Mouse (Mus musculus) A20 (cell line): Measurements from ENCODE around the gene Clptm1.
"Not testable (repeated sequence)": the region's sequence is repeated elsewhere in the genome, so short reads cannot be mapped to it uniquely, and the experiment has no call there.

Source experiments
- DNase-seq: peaks from one replicate; pipeline ENCODE4 v3.0.0-alpha.2; 2011; ENCODE audit warnings: low read depth, low spot score

The Clptm1 gene

DNA sequence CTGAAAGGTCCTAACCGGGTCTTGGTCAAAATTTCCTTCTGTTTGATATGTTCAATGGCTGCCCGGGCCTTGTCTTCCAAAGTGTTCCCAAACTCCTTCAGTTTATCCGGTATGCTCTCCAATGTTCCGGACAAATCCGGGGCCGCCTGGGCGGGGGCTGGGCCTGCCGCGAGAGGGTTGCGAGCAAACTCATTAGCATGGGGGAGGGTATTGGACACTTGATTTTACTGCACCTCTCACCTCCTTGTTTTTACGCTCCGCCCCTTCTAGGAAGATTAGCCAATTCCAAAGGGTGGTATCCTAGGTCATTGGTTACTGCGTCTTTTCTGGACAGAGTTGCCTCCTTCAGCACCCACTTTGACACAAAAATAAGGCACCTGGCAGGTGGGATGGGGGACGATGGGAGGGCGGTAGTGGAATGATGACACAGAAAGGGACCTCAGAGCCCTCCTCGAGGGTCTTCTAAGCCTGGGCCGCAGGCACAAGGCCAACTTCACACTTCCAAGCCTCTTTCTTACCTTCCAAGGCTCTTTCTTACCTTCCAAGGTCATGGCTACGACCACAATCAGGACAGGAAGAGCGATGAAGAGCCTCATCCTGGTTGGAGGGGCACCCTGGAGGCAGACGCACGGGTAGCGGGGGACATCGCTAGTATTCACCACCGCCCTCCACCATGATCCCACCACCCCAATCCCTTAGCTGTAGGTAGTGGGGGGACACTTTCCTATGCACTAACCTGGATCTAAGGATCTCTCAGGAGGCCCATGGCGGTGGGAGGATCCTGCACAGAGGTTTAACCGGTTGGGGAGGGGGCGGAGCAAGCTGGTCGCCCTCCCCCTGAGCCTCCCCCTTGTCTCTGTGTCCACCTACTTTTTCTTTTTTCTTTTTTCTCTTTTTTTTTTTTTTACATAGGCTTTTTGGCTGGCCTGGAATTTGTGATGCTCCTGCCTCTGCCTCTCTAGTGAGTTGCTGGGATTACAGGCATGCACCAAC is 27.3 kb upstream of the Clptm1 start, which contains the start of gene Apoc1:
Apoc1 (minus strand) TSS at position 788 of the 993 bp plus-strand sequence.
- no peak for DNase-seq

DNA sequence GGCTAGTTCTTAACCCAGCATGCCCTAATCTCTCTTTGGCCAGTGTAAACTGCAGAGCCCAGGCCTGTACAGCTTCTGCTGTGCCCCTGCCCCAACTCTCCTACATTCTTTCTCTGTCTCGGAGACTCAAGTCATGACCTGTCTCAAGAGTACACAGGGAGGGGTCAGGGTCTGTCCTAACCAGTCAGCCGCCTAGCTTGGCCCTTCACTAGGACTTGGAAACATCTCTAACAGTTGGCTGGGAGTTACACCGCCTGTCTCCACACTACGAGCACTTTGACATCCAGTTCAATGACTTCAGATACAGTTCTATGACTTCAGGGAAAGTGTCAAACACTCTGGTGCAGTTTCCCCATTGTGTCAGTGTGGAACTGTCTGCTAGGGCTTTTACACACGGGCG is 26.6 kb upstream of the Clptm1 start:
- no peak for DNase-seq

GRCm38 (mm10) chr7:19690845-19691244 is 26.0 kb upstream of the Clptm1 start:
- DNase-seq: no peak

- no peak for DNase-seq
Measured at GRCm38 (mm10) chr7:19688611-19689010, 23.8 kb upstream of the Clptm1 start.

DNA sequence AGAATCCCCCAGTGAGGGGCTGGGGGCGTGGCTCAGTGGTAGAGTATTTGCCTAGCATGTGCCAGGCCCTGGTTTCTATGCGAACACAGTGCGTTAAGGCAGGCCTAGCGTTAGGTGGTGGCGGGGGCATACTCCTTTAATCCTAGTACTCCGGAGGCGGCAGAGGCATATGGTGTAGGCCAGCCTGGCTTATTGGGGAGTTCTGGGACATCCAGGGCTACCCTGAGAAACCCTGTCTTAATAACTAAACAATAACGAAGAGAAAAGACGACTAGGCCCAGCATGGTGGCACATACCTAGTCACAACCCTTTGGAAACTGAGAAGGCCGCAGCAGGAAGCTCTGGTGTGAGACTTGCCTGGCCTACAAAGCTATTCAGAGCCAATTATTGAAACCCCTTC is 23.3 kb upstream of the Clptm1 start:
- DNase-seq: no peak

- DNase-seq: not testable (repeated sequence)
Measured at GRCm38 (mm10) chr7:19686927-19687583, 22.2 kb upstream of the Clptm1 start.

DNA sequence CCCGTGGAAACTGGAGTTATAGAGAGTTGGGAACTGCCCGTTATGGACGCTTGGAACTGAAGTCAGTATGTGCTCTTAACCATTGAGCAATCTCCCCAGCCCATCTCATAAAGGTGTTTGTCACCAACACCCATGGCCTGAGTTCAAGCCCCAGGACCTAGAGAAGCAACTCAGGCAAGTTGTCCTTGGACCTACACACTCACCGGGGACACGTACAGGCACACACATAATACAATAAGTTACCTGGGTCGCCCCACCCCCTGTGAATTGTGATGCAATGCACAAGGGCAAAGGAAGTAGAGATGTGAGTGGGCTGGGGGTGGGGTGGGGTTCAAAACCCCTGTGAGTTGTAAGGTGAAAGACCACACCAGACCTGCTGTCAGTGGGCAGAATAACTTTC is 21.7 kb upstream of the Clptm1 start:
- DNase-seq: no peak

- DNase-seq: no peak
Measured at GRCm38 (mm10) chr7:19685374-19685773, 20.5 kb upstream of the Clptm1 start.

DNA sequence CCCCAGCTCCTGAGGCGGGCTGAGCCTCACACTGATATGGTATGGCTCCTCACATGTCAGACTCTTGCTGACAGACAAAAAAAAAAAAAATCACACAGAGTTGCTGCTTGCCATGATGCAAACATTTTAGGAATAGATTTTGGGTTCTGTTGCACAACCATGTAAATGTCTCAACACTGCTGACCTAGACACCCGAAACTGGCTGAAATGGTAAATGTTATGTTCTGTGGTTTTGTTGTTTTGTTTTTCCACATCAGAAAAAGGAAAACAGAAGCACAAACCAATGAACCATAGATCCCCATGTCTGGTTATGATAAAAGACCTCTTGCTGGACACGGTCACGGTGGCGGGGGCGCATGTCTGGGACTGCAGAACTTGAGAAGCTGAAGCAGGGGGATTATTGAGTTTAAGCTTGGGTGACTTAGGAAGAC is 19.0 kb upstream of the Clptm1 start:
- peak; percentile 82 for DNase-seq

DNA sequence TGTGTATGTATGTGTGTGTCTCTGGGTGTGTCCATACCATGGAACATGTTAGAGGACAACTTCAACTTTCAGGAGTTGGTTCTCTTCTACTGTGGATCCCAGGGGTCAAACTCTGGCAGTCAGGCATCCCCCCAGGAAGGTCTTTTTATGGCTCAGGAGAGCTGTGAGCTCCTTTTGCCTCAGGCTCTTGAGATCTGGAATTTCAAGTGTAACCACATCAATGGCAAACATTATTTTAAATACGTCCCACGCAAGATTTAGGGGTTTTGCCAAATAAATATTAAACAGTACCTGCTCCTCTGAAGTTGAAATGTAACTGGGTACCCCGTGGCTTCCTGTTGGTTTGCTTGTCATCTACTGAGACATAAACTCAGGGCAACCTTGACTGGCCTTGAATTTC is 18.1 kb upstream of the Clptm1 start:
- DNase-seq: no peak

DNA sequence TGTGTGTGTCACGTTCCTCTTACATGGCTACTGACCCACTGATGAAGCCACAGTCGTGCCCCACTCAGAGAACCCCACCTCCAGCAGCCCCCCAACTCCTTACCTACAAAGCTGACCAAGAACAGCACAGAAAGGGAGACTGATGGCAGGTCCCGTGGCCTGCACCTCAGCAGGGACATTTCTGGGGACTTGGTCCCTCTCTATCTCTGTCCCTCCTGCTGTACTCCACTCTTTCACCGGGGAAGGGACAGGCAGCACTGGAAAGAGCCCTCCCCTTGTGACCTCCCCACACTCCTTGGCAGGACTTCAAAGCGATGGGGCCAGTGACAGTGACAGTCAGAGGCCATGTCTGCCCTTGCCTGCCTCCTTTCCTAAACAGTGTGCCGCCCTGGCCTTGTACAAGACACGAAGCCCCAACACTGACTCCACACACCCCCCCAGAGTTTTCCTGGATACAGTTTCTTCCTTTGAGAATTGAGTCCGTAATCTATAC is 16.4 kb upstream of the Clptm1 start, which contains the start of the genes Gm44805 and Apoc4:
Gm44805 (minus strand) TSS at position 222 of the 493 bp plus-strand sequence.
Apoc4 (minus strand) TSS at position 278 of the 493 bp plus-strand sequence.
- no peak for DNase-seq

DNA sequence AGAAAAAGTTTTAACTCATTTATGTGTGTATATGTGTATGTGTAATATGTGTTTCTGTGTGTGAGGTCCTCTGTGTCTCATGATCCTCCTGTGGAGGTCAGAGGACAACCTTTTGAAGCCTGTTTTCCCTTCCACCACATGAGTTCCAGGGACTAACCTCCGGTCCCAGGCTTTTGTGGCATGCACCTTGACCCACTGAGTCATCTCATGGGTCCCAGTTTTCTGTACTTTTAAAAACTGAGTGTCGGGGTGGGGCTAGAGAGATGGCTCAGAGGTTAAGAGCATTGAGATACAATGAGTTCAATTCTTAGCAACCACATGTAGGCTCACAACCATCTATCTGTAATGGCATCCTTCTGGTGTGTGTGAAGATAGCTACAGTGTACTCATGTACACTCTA is 15.9 kb upstream of the Clptm1 start:
- DNase-seq: no peak

GRCm38 (mm10) chr7:19678901-19679300 is 14.1 kb upstream of the Clptm1 start:
- no peak for DNase-seq

DNA sequence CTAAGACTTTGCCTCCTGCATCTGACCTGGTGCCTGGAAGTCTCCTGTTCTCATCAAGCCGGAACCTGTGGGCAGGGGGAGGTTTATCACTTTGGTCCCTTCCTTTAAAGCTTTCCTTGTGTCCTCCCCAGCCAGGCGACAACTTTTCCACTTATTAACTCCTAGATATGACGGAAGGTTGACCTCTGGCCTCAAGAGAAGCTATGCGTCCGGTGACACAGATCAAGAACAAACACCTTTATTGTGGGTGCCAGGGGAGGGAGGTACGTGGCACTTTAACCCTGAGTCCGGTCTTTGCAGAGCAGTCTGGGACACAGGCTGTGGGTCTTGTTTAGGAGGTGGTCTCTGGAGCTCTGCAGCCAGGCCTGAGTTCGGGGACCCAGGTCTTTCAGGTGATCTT is 13.0 kb upstream of the Clptm1 start, which contains the start of gene Apoc2:
Apoc2 (minus strand) TSS at position 70 of the 400 bp plus-strand sequence.
- DNase-seq: no peak

GRCm38 (mm10) chr7:19676662-19677061 is 11.8 kb upstream of the Clptm1 start:
- no peak for DNase-seq

GRCm38 (mm10) chr7:19675824-19676223 is 11.0 kb upstream of the Clptm1 start:
- no peak for DNase-seq

GRCm38 (mm10) chr7:19673083-19673699 is 8.4 kb upstream of the Clptm1 start:
- DNase-seq: no peak

DNA sequence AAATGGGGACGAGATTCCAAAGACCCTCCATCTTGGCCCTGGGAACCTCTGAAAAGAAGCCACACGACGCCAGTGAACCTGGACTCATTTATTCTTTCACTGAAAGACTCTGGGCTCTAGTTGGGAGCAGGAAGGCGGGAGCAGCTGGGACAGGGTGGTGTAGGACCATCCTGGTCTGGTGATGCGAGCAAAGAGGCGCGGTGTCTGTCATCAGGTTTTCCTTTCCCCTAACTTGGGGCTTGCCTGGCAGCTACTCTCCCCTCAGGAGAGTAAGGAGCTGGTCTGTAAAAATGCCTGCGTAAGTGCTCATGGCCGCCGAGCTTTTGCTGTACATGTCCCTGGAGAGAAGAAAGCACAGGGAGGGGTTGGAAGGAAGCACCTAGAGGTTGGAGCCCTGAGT is 6.7 kb upstream of the Clptm1 start:
- no peak for DNase-seq

GRCm38 (mm10) chr7:19668947-19669721 is 4.3 kb upstream of the Clptm1 start:
- DNase-seq: peak; percentile 94

- DNase-seq: peak; percentile 87
Measured at GRCm38 (mm10) chr7:19667434-19667833, 2.6 kb upstream of the Clptm1 start.

DNA sequence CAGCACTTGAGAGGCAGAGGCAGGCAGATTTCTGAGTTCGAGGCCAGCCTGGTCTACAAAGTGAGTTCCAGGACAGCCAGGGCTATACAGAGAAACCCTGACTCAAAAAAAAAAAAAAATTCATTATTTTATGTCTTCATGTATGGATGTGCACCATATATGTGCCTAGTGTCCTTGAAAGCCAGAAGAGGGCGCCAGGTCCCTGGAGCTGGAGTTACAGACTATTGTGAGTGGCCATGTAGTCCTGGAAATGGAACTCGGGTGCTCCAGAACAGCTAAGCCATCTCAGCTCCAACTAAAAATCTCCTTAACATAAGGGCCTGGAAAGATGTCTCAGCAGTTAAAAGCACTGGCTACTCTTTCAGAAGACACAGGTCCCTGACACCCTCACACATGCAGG is 1.9 kb upstream of the Clptm1 start:
- peak; percentile 68 for DNase-seq
